Mouse (Mus musculus): ENCODE data around the gene C2cd4a. TPM values are rescaled to one million over a fixed set of nuclear protein-coding genes. Genes with fewer than 3 reads are reported as not detected.

Gene C2cd4a
- 1 to 10 TPM; 3.1 to 3.8 TPM for total RNA-seq (2021)
- long read RNA-seq, experiment 1, partial matches to known transcripts = 1 of 2 reads
- long read RNA-seq, experiment 1, other reads (novel, unspliced or antisense) = 0 of 2 reads
- long read RNA-seq, experiment 2, partial matches to known transcripts = 0 of 2 reads
- long read RNA-seq, experiment 2, other reads (novel, unspliced or antisense) = 0 of 2 reads

DNA sequence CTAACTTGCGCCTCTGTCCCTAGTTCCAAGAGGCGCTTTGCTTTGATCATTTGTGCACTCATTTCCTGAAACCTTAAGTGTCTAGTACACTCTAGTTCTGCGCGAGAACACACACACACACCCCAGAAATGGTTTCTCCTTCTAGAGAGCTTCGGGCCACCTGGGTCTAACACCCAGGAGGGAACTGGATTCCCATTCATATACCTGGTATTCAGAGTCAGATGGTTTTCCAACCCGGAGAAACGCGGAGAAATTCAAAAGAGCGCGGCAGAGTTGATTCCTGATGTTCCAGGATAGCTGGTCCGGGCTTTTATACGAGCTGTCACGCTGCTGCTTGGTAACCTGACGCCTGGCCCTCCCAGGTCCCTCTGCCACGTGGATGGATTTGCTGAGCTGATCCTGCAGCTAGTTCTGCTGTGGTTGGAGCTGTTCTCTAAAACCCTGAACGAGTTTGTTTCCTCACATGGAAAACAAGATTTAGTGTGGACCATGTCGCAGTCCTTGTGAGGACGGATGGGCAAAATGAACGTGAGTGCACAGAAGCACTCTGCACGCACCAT is at the start of gene C2cd4a:
Gene C2cd4a (minus strand): TSS at position 285 of the 560 bp plus-strand sequence.
- peak within 1 kb of the TSS; percentile 56 for H3K4me3 ChIP-seq
- H3K27ac ChIP-seq = peak within 1 kb of the TSS; percentile 90
- no peak for TF ChIP-seq CTCF (conservative IDR thresholded peaks at IDR 0.05)
- no peak for DNase-seq (ENCODE audit: low spot score in 2 of 2)

DNA sequence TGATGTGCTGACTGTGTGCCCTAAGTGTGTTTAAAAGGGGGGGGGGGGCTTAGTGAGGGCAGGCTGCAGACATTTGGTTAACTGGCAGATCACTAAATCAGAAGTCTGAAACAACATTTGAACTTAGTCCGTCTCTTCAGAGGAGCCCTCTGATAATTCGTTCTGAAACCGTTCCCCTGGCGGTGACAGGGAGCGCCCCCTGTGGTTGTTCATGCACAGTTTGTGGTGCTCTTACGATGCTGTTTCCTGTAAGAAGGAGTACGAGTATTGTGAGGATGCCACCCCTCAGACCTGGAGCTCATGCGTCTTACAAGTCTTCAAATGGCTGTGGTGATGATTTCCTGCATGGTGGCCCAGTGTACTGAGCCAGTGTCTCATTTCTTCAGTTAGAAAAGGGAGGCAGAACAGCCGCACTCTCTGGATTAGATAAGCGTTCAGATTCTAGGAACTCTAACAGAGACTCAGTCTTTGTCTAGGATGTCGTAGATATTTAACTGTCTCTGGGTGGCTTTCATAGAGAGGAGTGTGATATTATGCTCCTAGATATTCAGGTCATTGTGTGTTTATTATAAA is 46.2 kb upstream of the C2cd4a start:
- no peak overlapping the region for H3K27ac ChIP-seq
- peak; percentile 34 for TF ChIP-seq CTCF (conservative IDR thresholded peaks at IDR 0.05)
- H3K4me3 ChIP-seq = no peak overlapping the region
- DNase-seq (ENCODE audit: low spot score in 2 of 2) = no peak

DNA sequence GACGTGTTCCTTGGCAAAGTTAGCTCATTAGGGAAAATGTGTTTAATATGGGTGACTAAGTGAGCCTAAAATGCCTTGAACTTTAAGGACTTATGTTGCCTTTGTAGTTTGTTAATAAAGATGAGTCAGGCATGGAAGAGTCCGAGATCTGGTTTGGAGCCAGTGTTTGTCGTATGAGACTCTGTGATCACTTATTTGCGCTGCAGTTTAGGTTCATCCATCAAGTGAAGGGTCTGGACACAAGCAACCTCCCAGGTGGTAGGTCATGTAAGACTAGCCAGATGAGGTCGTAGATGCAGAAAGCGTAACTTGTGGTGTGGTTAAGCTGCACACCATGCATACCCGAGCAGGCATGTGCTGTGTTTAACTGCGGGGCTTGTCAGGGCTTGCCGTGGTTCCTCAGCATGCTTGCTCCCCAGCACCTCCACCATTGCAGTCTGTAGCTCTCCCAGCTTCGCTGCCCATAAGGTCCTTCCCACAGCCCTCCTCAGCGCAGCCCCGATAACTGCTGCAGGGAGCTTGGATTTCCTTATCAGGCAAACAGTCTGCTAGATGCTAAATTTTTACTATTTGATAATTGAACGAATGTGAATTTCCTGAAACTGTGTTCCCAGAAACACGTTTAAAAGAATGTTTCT is 45.1 kb upstream of the C2cd4a start:
- no peak for TF ChIP-seq CTCF (conservative IDR thresholded peaks at IDR 0.05)
- H3K27ac ChIP-seq = peak overlapping the region; percentile 41; the same call in 1 of the 2 replicates
- no peak for DNase-seq (ENCODE audit: low spot score in 2 of 2)

GRCm38 (mm10) chr9:67875337-67875736 is 43.2 kb upstream of the C2cd4a start:
- Histone ChIP-seq H3K27ac (no peak overlapping the region), H3K4me3 (no peak overlapping the region)
- peak; percentile 39 to 54 for DNase-seq (ENCODE audit: low spot score in 2 of 2)
- peak; percentile 80 for TF ChIP-seq CTCF (conservative IDR thresholded peaks at IDR 0.05)

More for the DNA sequence above, 45.1 kb upstream of the C2cd4a start:
- H3K4me3 ChIP-seq = no peak overlapping the region

DNA sequence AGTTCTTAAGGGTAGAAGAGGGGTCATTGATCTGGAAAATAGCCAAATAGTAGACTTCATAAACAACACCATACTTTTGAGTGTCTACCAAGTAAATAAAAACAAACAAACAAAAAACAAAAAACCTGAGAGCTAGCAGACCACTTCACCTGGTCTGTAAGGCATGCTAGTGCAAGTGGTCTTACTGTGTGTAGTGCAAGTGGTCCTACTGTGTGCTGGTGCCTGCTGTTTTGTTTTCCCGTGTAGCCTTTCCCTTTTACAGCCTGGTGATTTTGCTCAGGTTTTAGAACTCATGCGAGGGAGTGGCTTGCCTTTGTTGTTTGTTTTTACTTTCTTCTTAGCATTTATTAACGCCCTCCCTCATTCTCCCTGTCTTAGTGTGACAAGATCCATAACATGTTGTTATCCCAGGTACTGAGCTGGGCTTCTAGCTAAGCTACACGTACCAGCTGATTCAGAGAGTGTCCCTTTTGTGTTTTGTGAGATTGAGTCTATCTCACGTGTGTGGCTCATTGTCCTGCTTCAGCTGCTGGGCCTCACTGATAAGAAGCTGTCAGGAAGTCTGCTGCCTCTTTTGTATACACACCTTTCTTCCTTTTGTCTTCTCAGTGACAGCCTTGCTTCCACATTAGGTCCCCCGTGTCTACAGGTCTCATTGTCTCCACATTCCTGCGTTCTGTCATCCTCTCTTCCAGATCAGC is 42.5 kb upstream of the C2cd4a start:
- TF ChIP-seq CTCF (conservative IDR thresholded peaks at IDR 0.05) = no peak
- H3K27ac ChIP-seq = no peak overlapping the region
- H3K4me3 ChIP-seq = no peak overlapping the region
- no peak for DNase-seq (ENCODE audit: low spot score in 2 of 2)

- peak; percentile 37 to 49 for DNase-seq (ENCODE audit: low spot score in 2 of 2)
- no peak for TF ChIP-seq CTCF (conservative IDR thresholded peaks at IDR 0.05)
- peak overlapping the region; percentile 49; the same call in 1 of the 2 replicates for H3K27ac ChIP-seq
Measured at GRCm38 (mm10) chr9:67869691-67870450, 37.7 kb upstream of the C2cd4a start.

GRCm38 (mm10) chr9:67867411-67867810 is 35.3 kb upstream of the C2cd4a start:
- Histone ChIP-seq H3K4me3 (no peak overlapping the region), H3K27ac (no peak overlapping the region)
- no peak for TF ChIP-seq CTCF (conservative IDR thresholded peaks at IDR 0.05)
- DNase-seq (ENCODE audit: low spot score in 2 of 2) = no peak

More at GRCm38 (mm10) chr9:67869691-67870450, 37.7 kb upstream of the C2cd4a start:
- no peak overlapping the region for H3K4me3 ChIP-seq

- TF ChIP-seq CTCF (conservative IDR thresholded peaks at IDR 0.05) = no peak
- DNase-seq (ENCODE audit: low spot score in 2 of 2) = no peak
- Histone ChIP-seq H3K4me3 (no peak overlapping the region), H3K27ac (no peak overlapping the region)
Measured at GRCm38 (mm10) chr9:67865411-67865810, 33.3 kb upstream of the C2cd4a start.

DNA sequence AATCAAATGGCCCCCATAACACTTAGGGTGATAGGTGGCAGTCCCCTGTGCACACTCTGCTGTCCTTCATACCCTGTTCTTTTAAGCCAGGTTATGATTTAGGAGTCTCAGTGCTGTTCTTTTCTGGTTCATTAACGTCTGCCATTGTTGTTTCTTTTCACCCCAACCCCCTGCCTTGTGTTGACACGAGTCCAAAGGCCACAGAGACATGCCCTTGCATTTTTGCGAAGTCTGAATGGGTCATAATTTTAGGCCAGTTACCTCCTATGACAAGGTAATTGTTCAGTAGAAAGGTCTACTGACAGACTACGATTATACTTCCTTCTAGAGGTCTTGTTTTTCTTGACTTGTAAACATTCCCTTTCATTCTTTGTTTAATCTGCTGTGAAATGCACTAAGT is 31.9 kb upstream of the C2cd4a start:
- H3K4me3 ChIP-seq = no peak overlapping the region
- TF ChIP-seq CTCF (conservative IDR thresholded peaks at IDR 0.05) = no peak
- no peak for DNase-seq (ENCODE audit: low spot score in 2 of 2)

DNA sequence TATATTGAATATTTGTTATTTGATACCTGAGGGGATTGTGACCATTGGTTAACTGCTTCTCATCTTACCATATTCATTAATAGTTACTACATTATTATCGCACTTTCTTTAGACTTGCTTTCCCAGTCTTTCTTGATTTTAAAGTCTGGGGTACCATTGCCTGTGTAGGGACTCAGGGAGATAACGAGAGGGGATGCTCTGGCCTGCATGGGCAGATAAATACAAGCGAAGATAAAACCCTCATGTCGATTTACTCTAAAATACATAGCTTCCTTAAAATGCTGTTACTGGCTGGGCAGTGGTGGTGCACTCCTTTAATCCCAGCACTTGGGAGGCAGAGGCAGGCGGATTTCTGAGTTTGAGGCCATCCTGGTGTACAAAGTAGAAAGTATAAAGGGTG is 31.2 kb upstream of the C2cd4a start:
- no peak overlapping the region for H3K4me3 ChIP-seq
- no peak overlapping the region for H3K27ac ChIP-seq
- TF ChIP-seq CTCF (conservative IDR thresholded peaks at IDR 0.05) = no peak
- no peak for DNase-seq (ENCODE audit: low spot score in 2 of 2)

More for the DNA sequence above, 31.9 kb upstream of the C2cd4a start:
- no peak overlapping the region for H3K27ac ChIP-seq

GRCm38 (mm10) chr9:67860273-67860672 is 28.1 kb upstream of the C2cd4a start:
- H3K27ac ChIP-seq = no peak overlapping the region
- no peak for DNase-seq (ENCODE audit: low spot score in 2 of 2)
- no peak for TF ChIP-seq CTCF (conservative IDR thresholded peaks at IDR 0.05)

GRCm38 (mm10) chr9:67851150-67851549 is 19.0 kb upstream of the C2cd4a start:
- H3K27ac ChIP-seq = no peak overlapping the region
- TF ChIP-seq CTCF (conservative IDR thresholded peaks at IDR 0.05) = peak; percentile 31
- DNase-seq (ENCODE audit: low spot score in 2 of 2) = no peak
- no peak overlapping the region for H3K4me3 ChIP-seq

More at GRCm38 (mm10) chr9:67860273-67860672, 28.1 kb upstream of the C2cd4a start:
- no peak overlapping the region for H3K4me3 ChIP-seq

Measured in layer of hippocampus, adult 2 months (tissue).